Mouse (Mus musculus) gastrocnemius, postnatal 10 days (tissue): ENCODE measurements around the gene Gpr101. TPM values are rescaled to one million over a fixed set of nuclear protein-coding genes. Genes with fewer than 3 reads are reported as not detected.

Experiments
- DNase-seq: peaks from one replicate; pipeline ENCODE4 v3.0.0; 2021; ENCODE audit warnings: mixed read lengths
- long read RNA-seq, 2 experiments: library from polyadenylated mRNA; stranded (forward); transcript quantifications; one replicate each; pipeline ENCODE4 v2.0.0; 2021
- total RNA-seq, 2 experiments: library from RNA; stranded (reverse); gene quantifications; 2 replicates each; pipeline ENCODE4 v1.2.3; 2021

Gene Gpr101
- not detected for total RNA-seq
- long read RNA-seq, experiment 1: 0 reads
- long read RNA-seq, experiment 2: 0 reads

DNA sequence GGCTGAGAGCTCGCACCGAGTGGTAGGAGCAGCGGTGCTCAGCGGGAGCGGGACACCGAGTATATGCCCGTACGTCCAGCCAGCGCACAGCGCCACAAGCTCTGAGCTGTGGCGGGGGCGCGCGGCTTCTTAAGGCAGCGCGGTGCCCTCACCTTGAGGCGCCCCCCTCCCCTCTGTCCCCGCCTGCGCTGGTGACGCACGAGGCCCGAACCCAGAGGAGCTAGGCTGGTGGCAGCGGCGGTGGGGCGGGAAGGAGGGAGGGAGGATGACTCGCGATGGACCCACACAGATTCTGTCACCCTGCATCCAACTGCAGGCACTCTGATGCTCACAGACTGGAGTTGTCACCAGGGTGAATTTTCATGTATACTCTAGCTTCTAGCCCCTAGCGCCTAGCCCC, at the start of gene Gpr101:
Gpr101 (minus strand) TSS at position 124 of the 400 bp plus-strand sequence.
- no peak for DNase-seq

DNA sequence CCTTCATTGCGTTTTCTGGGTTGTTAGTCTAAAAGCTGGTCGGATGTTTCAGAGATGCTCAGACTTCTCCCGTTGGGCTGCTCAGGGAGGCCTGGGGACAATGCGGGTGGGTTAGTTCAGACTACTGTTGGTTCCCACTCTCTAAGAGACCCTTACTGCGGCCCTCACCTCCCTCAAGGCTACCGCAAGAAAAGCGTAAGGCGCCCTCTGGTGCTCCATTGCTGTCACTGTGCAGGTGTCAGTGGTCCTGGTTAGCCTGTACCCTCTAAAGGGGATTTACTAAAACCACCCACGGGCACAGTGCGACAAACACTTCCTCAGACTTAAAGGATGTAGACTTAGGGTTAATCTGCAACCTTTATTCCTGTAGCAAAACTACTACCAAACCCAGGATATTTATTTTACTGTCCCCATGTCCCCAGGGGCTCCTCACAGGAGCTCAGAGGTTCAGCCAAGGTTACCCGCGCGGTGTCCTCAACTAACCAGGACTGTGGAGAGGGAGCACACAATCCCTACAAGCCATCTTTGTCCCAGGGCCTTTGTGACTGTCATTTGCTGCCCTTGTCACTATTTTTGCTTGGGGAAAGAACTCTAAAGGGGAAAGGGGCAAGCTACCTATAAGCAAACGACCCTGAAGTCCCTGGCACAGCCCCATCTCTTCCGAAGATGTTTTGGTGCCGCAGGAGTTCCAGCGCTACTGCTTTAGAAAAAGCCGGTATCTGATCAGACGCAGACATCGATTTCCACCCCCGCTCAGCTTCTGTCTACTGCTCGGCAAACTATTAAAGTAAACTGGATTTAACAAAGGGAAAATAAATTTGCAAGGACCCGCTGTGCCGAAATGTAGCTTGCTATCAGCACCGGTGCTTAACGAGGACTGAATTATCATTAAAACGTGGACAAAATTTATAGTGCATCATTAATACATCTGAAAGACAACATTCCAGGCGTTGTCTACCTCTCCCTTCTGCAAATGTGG, 17.8 kb upstream of the Gpr101 start:
- no peak for DNase-seq

DNA sequence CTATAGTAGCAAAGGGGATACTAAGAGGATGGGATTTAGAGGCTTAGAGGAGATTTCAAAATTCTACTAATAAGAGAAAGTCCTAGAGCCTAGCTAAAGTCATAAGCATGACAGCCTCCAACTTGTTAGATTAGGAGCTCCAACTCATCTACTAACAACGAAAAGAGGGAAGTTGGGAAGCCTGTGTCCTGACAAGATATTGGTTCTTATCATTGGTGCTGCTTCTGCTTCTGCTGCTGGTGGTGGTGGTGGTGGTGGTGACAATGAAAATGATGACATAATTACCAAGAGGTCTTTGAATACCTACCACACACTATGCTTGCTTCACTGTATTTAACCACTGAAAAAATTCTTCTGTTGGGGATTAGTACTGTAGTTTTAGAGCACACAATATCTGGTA, 2.7 kb upstream of the Gpr101 start:
- DNase-seq: no peak

Other genes with a start within 250 kb of the Gpr101 start
- gene Arhgef6, start 165.0 kb downstream of the Gpr101 start, total RNA-seq: 10 to 100 TPM; 74.9 to 91.3 TPM
- gene Rbmx, start 110.7 kb downstream of the Gpr101 start, total RNA-seq: 10 to 100 TPM; 36.7 to 41.6 TPM
- not detected for gene Gm364, start 94.6 kb downstream of the Gpr101 start, total RNA-seq